Mouse (Mus musculus) cortical plate, adult 2 months (tissue): ENCODE measurements at regions not wholly inside any gene's neighbourhood (a gene's known extent, or its start where the extent isn't known, plus 50 kb on each side); places are given as distances from the start of the nearest gene placed in this dataset.

ENCODE experiments used
- CTCF ChIP-seq: fragments of 200-500 bp; IDR thresholded peaks from 2 replicates; pipeline ENCODE4 v1.5.1; 2011; ENCODE audit warnings: mild to moderate bottlenecking, control low read depth, low read length; ENCODE audit not compliant: insufficient read depth; ENCODE audit errors: extremely low read depth
- POLR2A ChIP-seq: fragments of 200-500 bp; IDR thresholded peaks from 2 replicates; pipeline ENCODE4 v1.6.1; 2011; ENCODE audit warnings: mild to moderate bottlenecking, low read length, control low read depth; ENCODE audit not compliant: insufficient read depth; ENCODE audit errors: extremely low read depth

GRCm38 (mm10) chr4:12774671-12775070 lies 602.9 kb upstream of the Fam92a start:
- TF ChIP-seq POLR2A (no peak), CTCF (no peak)
